Mouse (Mus musculus): ENCODE measurements at regions not wholly inside any gene's neighbourhood (a gene's known extent, or its start where the extent isn't known, plus 50 kb on each side); places are given as distances from the start of the nearest gene placed in this dataset.

GRCm38 (mm10) chr13:81944469-81944868 is 161.6 kb downstream of the Cetn3 start:
- TF ChIP-seq ZNF384 (IDR thresholded peaks at IDR 0.05; ENCODE audit: low read depth, low read length) (no peak), RCOR1 (IDR thresholded peaks at IDR 0.05; ENCODE audit: low read depth, low read length) (no peak), NRF1 (IDR thresholded peaks at IDR 0.05; ENCODE audit: insufficient read depth, low read depth, low read length, poor library complexity, severe bottlenecking) (no peak), SIN3A (IDR thresholded peaks at IDR 0.05; ENCODE audit: low read length) (no peak), NELFE (IDR thresholded peaks at IDR 0.05; ENCODE audit: low read depth, low read length) (no peak), JUND (IDR thresholded peaks at IDR 0.05; ENCODE audit: low read depth, low read length) (no peak)
- no peak overlapping the region; the same call in 1 of the 2 replicates for H3K9ac ChIP-seq (ENCODE audit: control insufficient read depth, low read depth, low read length, poor library complexity, severe bottlenecking)
- no peaks in the 10 kb centered on the region for H3K79me2 ChIP-seq (ENCODE audit: control insufficient read depth, insufficient read depth, low read length, poor library complexity)
- no peaks in the 10 kb centered on the region for H3K9me3 ChIP-seq (replicated peaks; ENCODE audit: insufficient read depth, low read length)
- no peaks in the 10 kb centered on the region for H3K4me1 ChIP-seq (ENCODE audit: control insufficient read depth in 1 of 2, insufficient read depth in 2 of 2, low read length in 2 of 2)
- H3K4me3 ChIP-seq (ENCODE audit: control insufficient read depth in 1 of 2, insufficient read depth in 1 of 2, low read depth in 2 of 2, low read length in 2 of 2): peak overlapping the region; percentile 38 to 60
- H3K36me3 ChIP-seq (ENCODE audit: control insufficient read depth in 1 of 2, insufficient read depth in 2 of 2, low read length in 2 of 2): no peaks in the 10 kb centered on the region
- DNase-seq (ENCODE audit: low read depth, low spot score): no peak
- H3K27ac ChIP-seq (ENCODE audit: control insufficient read depth, low read depth, low read length): no peak overlapping the region
- H3K27me3 ChIP-seq (ENCODE audit: control insufficient read depth in 1 of 2, insufficient read depth in 2 of 2, low read length in 2 of 2): no peaks in the 10 kb centered on the region

- no peaks in the 10 kb centered on the region for H3K4me1 ChIP-seq (ENCODE audit: control insufficient read depth in 1 of 2, insufficient read depth in 2 of 2, low read length in 2 of 2)
- DNase-seq (ENCODE audit: low read depth, low spot score): no peak
- H3K4me3 ChIP-seq (ENCODE audit: control insufficient read depth in 1 of 2, insufficient read depth in 1 of 2, low read depth in 2 of 2, low read length in 2 of 2): no peak overlapping the region
- TF ChIP-seq UBTF (IDR thresholded peaks at IDR 0.05; ENCODE audit: borderline replicate concordance, insufficient read depth, low read depth, low read length): no peak
- no peak for TF ChIP-seq ELF1 (IDR thresholded peaks at IDR 0.05; ENCODE audit: low read depth, low read length)
- no peak for TF ChIP-seq ZC3H11A (IDR thresholded peaks at IDR 0.05; ENCODE audit: low read depth, low read length)
- TF ChIP-seq USF2 (IDR thresholded peaks at IDR 0.05; ENCODE audit: borderline replicate concordance in 1 of 2, insufficient read depth in 1 of 2, low read depth in 1 of 2, low read length in 2 of 2): no peak
- TF ChIP-seq CHD2 (IDR thresholded peaks at IDR 0.05; ENCODE audit: low read length): no peak
- TF ChIP-seq MAZ (IDR thresholded peaks at IDR 0.05; ENCODE audit: low read depth, low read length): no peak
- no peak for TF ChIP-seq MXI1 (IDR thresholded peaks at IDR 0.05; ENCODE audit: low read depth, low read length)
- no peak for TF ChIP-seq ZKSCAN1 (IDR thresholded peaks at IDR 0.05; ENCODE audit: low read depth, low read length)
- no peak for TF ChIP-seq GATA1 (IDR thresholded peaks at IDR 0.05; ENCODE audit: low read depth, low read length)
- TF ChIP-seq BHLHE40 (IDR thresholded peaks at IDR 0.05; ENCODE audit: borderline replicate concordance, low read depth, low read length): no peak
- no peak for TF ChIP-seq POLR2A (IDR thresholded peaks at IDR 0.05; ENCODE audit: control insufficient read depth in 1 of 2, insufficient read depth in 1 of 2, low read depth in 1 of 2, low read length in 2 of 2, poor library complexity in 1 of 2)
- no peak for TF ChIP-seq JUND (IDR thresholded peaks at IDR 0.05; ENCODE audit: low read depth, low read length)
- TF ChIP-seq POLR2AphosphoS5 (IDR thresholded peaks at IDR 0.05; ENCODE audit: borderline replicate concordance, low read depth, low read length): no peak
- TF ChIP-seq RAD21 (IDR thresholded peaks at IDR 0.05; ENCODE audit: low read depth, low read length): no peak
- TF ChIP-seq ZMIZ1 (IDR thresholded peaks at IDR 0.05; ENCODE audit: low read depth, low read length): no peak
- no peak for TF ChIP-seq ETS1 (IDR thresholded peaks at IDR 0.05; ENCODE audit: low read depth, low read length)
- no peak for TF ChIP-seq RCOR1 (IDR thresholded peaks at IDR 0.05; ENCODE audit: low read depth, low read length)
- no peak for TF ChIP-seq KAT2A (conservative IDR thresholded peaks at IDR 0.05; ENCODE audit: low read depth, low read length)
- no peak for TF ChIP-seq NRF1 (IDR thresholded peaks at IDR 0.05; ENCODE audit: insufficient read depth, low read depth, low read length, poor library complexity, severe bottlenecking)
- no peak for TF ChIP-seq USF1 (IDR thresholded peaks at IDR 0.05; ENCODE audit: low read depth, low read length)
- H3K27ac ChIP-seq (ENCODE audit: control insufficient read depth, low read depth, low read length): no peak overlapping the region
- H3K27me3 ChIP-seq (ENCODE audit: control insufficient read depth in 1 of 2, insufficient read depth in 2 of 2, low read length in 2 of 2): no peaks in the 10 kb centered on the region
- no peak overlapping the region for H3K9ac ChIP-seq (ENCODE audit: control insufficient read depth, low read depth, low read length, poor library complexity, severe bottlenecking)
- no peaks in the 10 kb centered on the region for H3K36me3 ChIP-seq (ENCODE audit: control insufficient read depth in 1 of 2, insufficient read depth in 2 of 2, low read length in 2 of 2)
- no peaks in the 10 kb centered on the region for H3K79me2 ChIP-seq (ENCODE audit: control insufficient read depth, insufficient read depth, low read length, poor library complexity)
- no peaks in the 10 kb centered on the region for H3K9me3 ChIP-seq (replicated peaks; ENCODE audit: insufficient read depth, low read length)
Measured at GRCm38 (mm10) chr13:81945741-81946140, 162.9 kb downstream of the Cetn3 start.

Data from MEL (cell line).